Mouse (Mus musculus) left cerebral cortex, adult 11 months (tissue): Measurements from ENCODE around the gene Coro7.
"Not testable (repeated sequence)": the region's sequence is repeated elsewhere in the genome, so short reads cannot be mapped to it uniquely, and the experiment has no call there.

ENCODE experiments used
- DNase-seq: peaks from one replicate; pipeline ENCODE4 v3.0.0; 2022; ENCODE audit warnings: low spot score

Gene Coro7

GRCm38 (mm10) chr16:4594814-4595526 is 84.6 kb downstream of the Coro7 start:
- DNase-seq: no peak

GRCm38 (mm10) chr16:4593971-4594813 is 85.4 kb downstream of the Coro7 start, which contains the start of gene Glis2:
TSS of gene Glis2 (plus strand) at chr16:4594713.
- DNase-seq: no peak

- DNase-seq: no peak
These were observed 86.4 kb downstream of the Coro7 start for GRCm38 (mm10) chr16:4592909-4593875.

GRCm38 (mm10) chr16:4590236-4590635 is 89.3 kb downstream of the Coro7 start:
- DNase-seq: no peak

- no peak for DNase-seq
These were observed 91.9 kb downstream of the Coro7 start for GRCm38 (mm10) chr16:4587516-4588210.

- peak; percentile 85 for DNase-seq
These were observed 93.0 kb downstream of the Coro7 start for GRCm38 (mm10) chr16:4586531-4587123.

- no peak for DNase-seq
These were observed 93.7 kb downstream of the Coro7 start for GRCm38 (mm10) chr16:4585642-4586530.

- no peak for DNase-seq
These were observed 95.1 kb downstream of the Coro7 start for GRCm38 (mm10) chr16:4584438-4584837.

- no peak for DNase-seq
These were observed 95.8 kb downstream of the Coro7 start for GRCm38 (mm10) chr16:4583807-4584206.

- DNase-seq: not testable (repeated sequence)
These were observed 98.4 kb downstream of the Coro7 start for GRCm38 (mm10) chr16:4581179-4581578.

GRCm38 (mm10) chr16:4578630-4579029 is 100.9 kb downstream of the Coro7 start:
- DNase-seq: no peak

GRCm38 (mm10) chr16:4576873-4577272 is 102.7 kb downstream of the Coro7 start:
- no peak for DNase-seq
